Mouse (Mus musculus) cortical plate, adult 2 months (tissue): ENCODE results near the gene Mlip.
A peak's percentile ranks its signal among the peaks of the same experiment; 100 is the strongest.

Experiments used
- CTCF ChIP-seq: fragments of 200-500 bp; IDR thresholded peaks from 2 replicates; pipeline ENCODE4 v1.5.1; 2011; ENCODE audit warnings: mild to moderate bottlenecking, control low read depth, low read length; ENCODE audit not compliant: insufficient read depth; ENCODE audit errors: extremely low read depth
- POLR2A ChIP-seq: fragments of 200-500 bp; IDR thresholded peaks from 2 replicates; pipeline ENCODE4 v1.6.1; 2011; ENCODE audit warnings: mild to moderate bottlenecking, low read length, control low read depth; ENCODE audit not compliant: insufficient read depth; ENCODE audit errors: extremely low read depth

DNA sequence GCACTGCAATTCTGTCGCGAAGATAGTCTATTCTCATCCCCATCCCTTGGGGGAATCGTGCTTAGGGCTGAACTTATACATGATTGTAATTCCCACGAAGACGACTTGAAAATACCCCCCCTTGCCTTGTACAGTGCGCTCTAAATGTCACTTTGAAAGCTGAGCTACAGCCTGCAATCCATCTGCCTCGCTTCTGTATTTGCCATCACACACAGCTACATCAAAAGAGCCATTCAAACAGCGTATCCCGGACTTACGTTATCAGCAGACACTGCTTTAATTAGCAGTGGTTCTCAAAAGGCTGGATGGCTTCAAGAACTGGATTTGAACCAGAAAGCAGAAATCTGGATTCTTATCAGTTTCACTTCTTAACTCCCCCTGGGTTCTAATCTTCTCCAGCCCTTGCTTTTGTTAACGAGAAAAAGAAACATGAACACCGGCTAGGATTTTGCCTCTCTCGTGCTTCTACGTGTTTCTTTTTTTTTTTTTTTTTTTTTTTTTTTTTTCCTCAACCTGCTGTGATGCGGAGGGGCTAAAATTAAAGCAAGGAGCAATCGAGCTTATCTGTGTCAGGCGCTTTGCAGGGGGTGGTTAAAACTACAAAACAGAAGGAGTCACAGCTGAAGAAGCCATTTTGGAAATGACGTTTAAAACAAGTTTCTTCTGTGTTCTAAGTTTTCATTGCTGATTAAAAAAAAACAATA is 12.5 kb downstream of the Mlip start:
- TF ChIP-seq POLR2A, result peak; percentile 56; the same call in 1 of the 2 replicates
- TF ChIP-seq CTCF, result no peak
